Mouse (Mus musculus) liver, embryonic 14.5 days (tissue): ENCODE data around the gene Ace3. TPM values are rescaled to one million over a fixed set of nuclear protein-coding genes. Genes with fewer than 3 reads are reported as not detected.

Experiments used
- ATAC-seq: fragments of 200-750 bp; cut with Nextera tagmentation; 2 replicates; pipeline ENCODE4 v1.8.0; 2017; ENCODE audit warnings: moderate number of reproducible peaks, mild to moderate bottlenecking, moderate library complexity; ENCODE audit not compliant: insufficient read depth
- DNase-seq, 3 experiments: peaks; one replicate each; pipeline ENCODE4 v3.0.0-alpha.2; 2012 to 2013; ENCODE audit warnings: low read depth in 3 of 3, low spot score in 3 of 3
- H3K27ac ChIP-seq: fragments of 300-500 bp; sonication (generic); 2 replicates; pipeline ENCODE4 v1.5.1; 2014; ENCODE audit warnings: moderate library complexity, mild to moderate bottlenecking, control low read depth, inconsistent platforms
- H3K27me3 ChIP-seq: fragments of 300-500 bp; sonication (generic); 2 replicates; pipeline ENCODE4 v1.6.1; 2014; ENCODE audit warnings: mild to moderate bottlenecking, low read length, moderate library complexity; ENCODE audit not compliant: control insufficient read depth, insufficient read depth
- H3K36me3 ChIP-seq: fragments of 300-500 bp; sonication (generic); replicated peaks from 2 replicates; pipeline ENCODE4 v1.6.1; 2014; ENCODE audit warnings: low read depth; ENCODE audit not compliant: control insufficient read depth, insufficient read depth
- H3K4me1 ChIP-seq, 2 experiments: fragments of 200-500 bp in 1 of 2; fragments of 300-500 bp in 1 of 2; sonication (generic) in 1 of 2; replicated peaks; 2 replicates each; pipeline ENCODE4 v1.6.1; 2012 to 2014; ENCODE audit warnings: antibody characterized with exemption in 1 of 2, inconsistent platforms in 1 of 2, low read length in 1 of 2; ENCODE audit not compliant: control insufficient read depth in 2 of 2, insufficient read depth in 2 of 2
- H3K4me2 ChIP-seq: fragments of 300-500 bp; sonication (generic); 2 replicates; pipeline ENCODE4 v1.6.1; 2014; ENCODE audit warnings: low read depth, mild to moderate bottlenecking, control low read depth, moderate library complexity
- H3K4me3 ChIP-seq, 2 experiments: fragments of 200-500 bp in 1 of 2; fragments of 300-500 bp in 1 of 2; sonication (generic) in 1 of 2; 2 replicates each; pipeline ENCODE4 v1.5.1; 2012 to 2014; ENCODE audit warnings: low read depth in 2 of 2, low read length in 2 of 2, mild to moderate bottlenecking in 2 of 2, control low read depth in 1 of 2, inconsistent platforms in 1 of 2, moderate library complexity in 1 of 2; ENCODE audit not compliant: insufficient read depth in 1 of 2
- H3K9ac ChIP-seq: fragments of 300-500 bp; sonication (generic); replicated peaks from 2 replicates; pipeline ENCODE4 v1.6.1; 2014; ENCODE audit warnings: mild to moderate bottlenecking, control low read depth, moderate library complexity
- H3K9me3 ChIP-seq: fragments of 300-500 bp; sonication (generic); 2 replicates; pipeline ENCODE4 v1.6.1; 2016; ENCODE audit warnings: low read length, mixed read lengths; ENCODE audit not compliant: control insufficient read depth
- CTCF ChIP-seq: IDR thresholded peaks from 2 replicates; pipeline ENCODE4 v1.5.1; 2016; ENCODE audit warnings: antibody characterized with exemption, low read depth, control low read depth
- EP300 ChIP-seq: IDR thresholded peaks from 2 replicates; pipeline ENCODE4 v1.6.1; 2016; ENCODE audit warnings: antibody characterized with exemption, low read depth
- WGBS: fragments of 180-500 bp; shearing (Covaris S2); extraction: QIAGEN DNeasy Blood & Tissue Kit; methylation state at CpG from one replicate; pipeline ENCODE4 v1.1.7; 2014; ENCODE audit not compliant: insufficient replicate concordance; 5-methylcytosine and 5-hydroxymethylcytosine counted together
- polyA plus RNA-seq, 2 experiments: library from polyadenylated mRNA; depleted of rRNA in 1 of 2; stranded (reverse) in 1 of 2; unstranded in 1 of 2; fragments of >200 nt; fragmentation: Nextera tagmentation in 1 of 2; extraction: Ambion mirVana in 1 of 2; gene quantifications; 2 replicates each; pipeline versions ENCODE4 v1.2.1 to v1.2.3; 2012 to 2014

Gene Ace3
- polyA plus RNA-seq, 2 experiments: not detected

GRCm38 (mm10) chr11:105975636-105976035 lies 18.8 kb upstream of the Ace3 start:
- no peak for TF ChIP-seq EP300
- TF ChIP-seq CTCF: no peak
- no peak for DNase-seq
- H3K9ac ChIP-seq: no peak overlapping the region

GRCm38 (mm10) chr11:105978232-105978631 lies 16.2 kb upstream of the Ace3 start:
- 59% methylated on average over 2 of the region's 2 CpGs for WGBS
- Histone ChIP-seq H3K9me3 (no peaks in the 10 kb centered on the region), H3K9ac (no peak overlapping the region), H3K4me3 (no peak overlapping the region), H3K27ac (no peak overlapping the region), H3K27me3 (no peaks in the 10 kb centered on the region), H3K4me1 (no peaks in the 10 kb centered on the region), H3K36me3 (no peaks in the 10 kb centered on the region), H3K4me2 (no peak overlapping the region)
- no peak for ATAC-seq
- no peak for TF ChIP-seq CTCF
- no peak for TF ChIP-seq EP300
- no peak for DNase-seq

More at GRCm38 (mm10) chr11:105975636-105976035, 18.8 kb upstream of the Ace3 start:
- Histone ChIP-seq H3K36me3 (no peaks in the 10 kb centered on the region), H3K4me2 (no peak overlapping the region), H3K4me3 (no peak overlapping the region), H3K4me1 (no peaks in the 10 kb centered on the region), H3K27ac (no peak overlapping the region), H3K27me3 (no peaks in the 10 kb centered on the region), H3K9me3 (no peaks in the 10 kb centered on the region)
- WGBS: 77% methylated on average over 5 of the region's 5 CpGs
- no peak for ATAC-seq

GRCm38 (mm10) chr11:105978634-105979033 lies 15.8 kb upstream of the Ace3 start:
- 38% methylated on average over 5 of the region's 5 CpGs for WGBS
- DNase-seq (no peak), ATAC-seq (no peak)
- H3K27ac ChIP-seq: no peak overlapping the region
- H3K4me1 ChIP-seq: no peaks in the 10 kb centered on the region
- H3K9me3 ChIP-seq: no peaks in the 10 kb centered on the region
- H3K36me3 ChIP-seq: no peaks in the 10 kb centered on the region
- no peak for TF ChIP-seq CTCF
- TF ChIP-seq EP300: no peak
- H3K4me2 ChIP-seq: no peak overlapping the region
- H3K9ac ChIP-seq: no peak overlapping the region
- no peak overlapping the region for H3K4me3 ChIP-seq
- H3K27me3 ChIP-seq: no peaks in the 10 kb centered on the region

GRCm38 (mm10) chr11:105984452-105984851 lies 10.0 kb upstream of the Ace3 start:
- WGBS: 39% methylated on average over 4 of the region's 4 CpGs
- H3K4me2 ChIP-seq: no peak overlapping the region
- ATAC-seq: no peak

GRCm38 (mm10) chr11:105987446-105987845 lies 7.0 kb upstream of the Ace3 start:
- Histone ChIP-seq H3K27me3 (no peaks in the 10 kb centered on the region), H3K9ac (no peak overlapping the region), H3K4me2 (no peak overlapping the region), H3K9me3 (no peaks in the 10 kb centered on the region), H3K4me1 (peaks cover 0 to 2% of the 10 kb centered on the region in 2 experiments; a peak in 1 of 4 replicates), H3K36me3 (no peaks in the 10 kb centered on the region), H3K4me3 (no peak overlapping the region), H3K27ac (no peak overlapping the region)
- TF ChIP-seq CTCF: no peak
- TF ChIP-seq EP300: no peak
- ATAC-seq: no peak
- WGBS: 35% methylated on average over 6 of the region's 6 CpGs
- DNase-seq: no peak

More at GRCm38 (mm10) chr11:105984452-105984851, 10.0 kb upstream of the Ace3 start:
- Histone ChIP-seq H3K36me3 (no peaks in the 10 kb centered on the region), H3K27me3 (no peaks in the 10 kb centered on the region), H3K4me3 (no peak overlapping the region), H3K9ac (no peak overlapping the region), H3K4me1 (no peaks in the 10 kb centered on the region), H3K27ac (no peak overlapping the region), H3K9me3 (no peaks in the 10 kb centered on the region)
- TF ChIP-seq EP300 (no peak), CTCF (no peak)
- no peak for DNase-seq
